Mouse (Mus musculus) CH12F3 (cell line): ENCODE measurements around the gene Pnp2.
"Not testable (repeated sequence)": the region's sequence is repeated elsewhere in the genome, so short reads cannot be mapped to it uniquely, and the experiment has no call there.

Experiments used
- in situ Hi-C: fragments of 300-500 bp; cut with MboI; formaldehyde crosslinking; loops from 2 replicates; pipeline ENCODE4 v1.14.3; 2020; ENCODE audit warnings: low sequenced_read_pairs

Gene Pnp2

GRCm38 (mm10) chr14:50955942-50956508, at the start of gene Pnp2:
Gene Pnp2, plus strand, starts transcription at chr14:50955992.
- in situ Hi-C loops: not testable (repeated sequence)

GRCm38 (mm10) chr14:50908126-50908525, 47.7 kb upstream of the Pnp2 start:
- in situ Hi-C loops: no loop called here

GRCm38 (mm10) chr14:50911356-50911755, 44.4 kb upstream of the Pnp2 start:
- in situ Hi-C loops: no loop called here

- in situ Hi-C loops: not testable (repeated sequence)
Measured at GRCm38 (mm10) chr14:50923437-50923836, 32.4 kb upstream of the Pnp2 start.

GRCm38 (mm10) chr14:50924281-50925064, 31.3 kb upstream of the Pnp2 start, which contains the start of the genes Osgep and Apex1:
Gene Osgep, minus strand, starts transcription at chr14:50924893.
Gene Apex1, plus strand, starts transcription at chr14:50924968.
- in situ Hi-C loops: no loop called here

- in situ Hi-C loops: no loop called here
Measured at GRCm38 (mm10) chr14:50925111-50925920, 30.5 kb upstream of the Pnp2 start.

- in situ Hi-C loops: no loop called here
Measured at GRCm38 (mm10) chr14:50927366-50927765, 28.4 kb upstream of the Pnp2 start.

- in situ Hi-C loops: no loop called here
Measured at GRCm38 (mm10) chr14:50929951-50930350, 25.8 kb upstream of the Pnp2 start.

- in situ Hi-C loops: no loop called here
Measured at GRCm38 (mm10) chr14:50930377-50930753, 25.4 kb upstream of the Pnp2 start.

- in situ Hi-C loops: no loop called here
Measured at GRCm38 (mm10) chr14:50930754-50931492, 24.9 kb upstream of the Pnp2 start, which contains the start of the genes Pip4p1 and Pnp. Gene Pip4p1, minus strand, starts transcription at chr14:50930856. Gene Pnp, plus strand, starts transcription at chr14:50931082.

- in situ Hi-C loops: no loop called here
Measured at GRCm38 (mm10) chr14:50931493-50932020, 24.2 kb upstream of the Pnp2 start.

GRCm38 (mm10) chr14:50936649-50937048, 19.1 kb upstream of the Pnp2 start:
- in situ Hi-C loops: no loop called here

- in situ Hi-C loops: no loop called here
Measured at GRCm38 (mm10) chr14:50938119-50938908, 17.5 kb upstream of the Pnp2 start.

GRCm38 (mm10) chr14:50938940-50939339, 16.9 kb upstream of the Pnp2 start:
- in situ Hi-C loops: no loop called here

- in situ Hi-C loops: no loop called here
Measured at GRCm38 (mm10) chr14:50943932-50944667, 11.7 kb upstream of the Pnp2 start, which contains the start of gene Gm49342. Gene Gm49342, plus strand, starts transcription at chr14:50944517.

GRCm38 (mm10) chr14:50944668-50945033, 11.1 kb upstream of the Pnp2 start:
- in situ Hi-C loops: not testable (repeated sequence)

- in situ Hi-C loops: not testable (repeated sequence)
Measured at GRCm38 (mm10) chr14:50945081-50945480, 10.7 kb upstream of the Pnp2 start.

- in situ Hi-C loops: not testable (repeated sequence)
Measured at GRCm38 (mm10) chr14:50945526-50945925, 10.3 kb upstream of the Pnp2 start.

GRCm38 (mm10) chr14:50955487-50955886, 305 bp upstream of the Pnp2 start:
- in situ Hi-C loops: no loop called here
